Mouse (Mus musculus) liver, embryonic 14.5 days (tissue): ENCODE results near the gene Hacd2.

Experiments used
- CTCF ChIP-seq: IDR thresholded peaks from 2 replicates; pipeline ENCODE4 v1.5.1; 2016; ENCODE audit warnings: antibody characterized with exemption, low read depth, control low read depth
- EP300 ChIP-seq: IDR thresholded peaks from 2 replicates; pipeline ENCODE4 v1.6.1; 2016; ENCODE audit warnings: antibody characterized with exemption, low read depth

DNA sequence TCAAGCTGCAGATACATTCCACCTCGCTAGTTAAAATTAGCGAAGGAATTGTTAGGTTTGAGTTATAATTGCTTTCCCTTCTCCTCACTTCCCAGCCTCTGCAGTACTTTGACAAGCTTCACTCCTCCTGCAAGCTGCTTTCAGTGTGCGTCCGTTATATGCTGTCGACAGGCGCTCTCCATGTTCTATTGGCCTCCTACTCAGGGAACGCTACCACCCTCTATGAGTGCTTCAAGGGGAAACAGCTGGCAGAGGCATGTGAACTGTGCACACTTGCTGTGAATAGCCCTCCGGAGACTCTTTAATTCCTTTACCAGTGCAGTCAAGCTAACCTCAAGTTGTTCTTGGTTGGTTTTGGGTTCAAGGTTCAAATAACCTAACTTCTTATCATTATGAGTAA lies 44.9 kb downstream of the Hacd2 start:
- TF ChIP-seq CTCF, result no peak
- TF ChIP-seq EP300, result no peak
